Mouse (Mus musculus) brain, embryonic 14.5 days (tissue): ENCODE measurements around the gene Naa35.

Experiments used
- CTCF ChIP-seq: fragments of 200-500 bp; IDR thresholded peaks from 2 replicates; pipeline ENCODE4 v1.5.1; 2012; ENCODE audit warnings: inconsistent platforms, mild to moderate bottlenecking, moderate library complexity, borderline replicate concordance; ENCODE audit not compliant: insufficient read depth, insufficient read length; ENCODE audit errors: extremely low read depth
- POLR2A ChIP-seq: fragments of 200-500 bp; IDR thresholded peaks from 2 replicates; pipeline ENCODE4 v1.6.1; 2012; ENCODE audit warnings: mild to moderate bottlenecking, inconsistent platforms, borderline replicate concordance; ENCODE audit not compliant: poor library complexity, insufficient read depth, insufficient read length, severe bottlenecking; ENCODE audit errors: extremely low read depth

GRCm38 (mm10) chr13:59649781-59650180 lies 64.7 kb downstream of the Naa35 start:
- TF ChIP-seq CTCF = no peak
- TF ChIP-seq POLR2A = no peak
